Mouse (Mus musculus): ENCODE measurements around the gene Zwilch.
"Not testable (repeated sequence)": the region's sequence is repeated elsewhere in the genome, so short reads cannot be mapped to it uniquely, and the experiment has no call there.

The Zwilch gene

DNA sequence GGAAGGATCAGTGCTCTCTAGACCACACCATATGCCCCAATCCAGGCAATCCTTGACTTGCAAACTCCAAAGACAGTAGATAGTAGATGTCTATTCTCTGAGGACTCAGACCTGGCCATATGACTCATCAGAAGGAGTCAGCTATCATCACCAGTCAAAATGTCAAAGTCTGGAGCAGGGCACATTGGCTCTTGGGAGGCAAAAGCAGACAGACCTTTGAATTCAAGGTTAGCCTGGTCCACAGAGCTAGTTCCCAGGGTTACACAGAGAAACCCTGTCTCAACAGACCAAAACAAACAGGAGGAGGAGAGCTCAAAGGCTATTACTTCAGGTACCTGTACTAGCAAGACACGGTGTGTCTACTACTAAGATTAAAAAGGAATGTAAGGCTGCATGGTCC lies 21.0 kb upstream of the Zwilch start:
- in situ Hi-C loops (cut with MboI; ENCODE audit: low pct_unique_long_range_greater_than_20kb in 1 of 2, low sequenced_read_pairs in 2 of 2, unreplicated experiment in 1 of 2) = no loop called here

DNA sequence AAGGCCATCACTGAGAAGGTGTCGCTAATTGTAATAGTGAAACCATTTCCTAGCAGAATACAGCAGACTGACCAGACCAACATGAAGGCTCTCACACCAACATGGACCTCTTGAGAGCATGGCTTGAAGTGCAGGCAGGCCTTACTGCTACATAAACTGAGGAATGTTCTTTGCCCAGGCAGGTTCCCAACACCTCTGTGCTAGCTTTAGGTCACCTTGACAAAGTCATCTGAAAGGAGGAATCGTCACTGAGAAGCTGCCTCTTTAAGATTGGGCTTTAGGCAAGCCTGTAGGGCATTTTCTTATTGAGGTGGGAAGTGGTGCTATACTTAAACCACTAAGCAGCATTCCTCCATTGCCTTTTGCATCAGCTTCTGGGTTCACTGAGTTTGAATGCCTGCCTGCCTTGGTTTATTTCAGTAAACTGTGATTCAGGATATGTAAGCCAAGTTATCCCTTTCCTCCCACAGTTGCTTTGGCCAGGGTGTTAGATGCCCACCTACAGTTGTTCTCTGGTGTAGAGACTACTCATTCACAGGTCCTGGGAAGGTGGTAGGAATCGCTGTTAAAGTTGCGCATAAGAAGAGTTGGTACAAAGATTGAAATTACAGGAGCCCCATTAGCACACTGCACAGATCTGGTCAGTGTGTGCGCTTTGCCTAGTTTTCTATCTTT lies 11.4 kb upstream of the Zwilch start:
- in situ Hi-C loops (cut with MboI; ENCODE audit: low pct_unique_long_range_greater_than_20kb in 1 of 2, low sequenced_read_pairs in 2 of 2, unreplicated experiment in 1 of 2) = no loop called here

GRCm38 (mm10) chr9:64183295-64183694 lies 10.4 kb upstream of the Zwilch start:
- in situ Hi-C loops (cut with MboI; ENCODE audit: low pct_unique_long_range_greater_than_20kb in 1 of 2, low sequenced_read_pairs in 2 of 2, unreplicated experiment in 1 of 2) = not testable (repeated sequence)

GRCm38 (mm10) chr9:64178974-64179646 lies 6.2 kb upstream of the Zwilch start, which contains the start of gene Snapc5:
Snapc5 (plus strand) TSS chr9:64179274.
- in situ Hi-C loops (cut with MboI; ENCODE audit: low pct_unique_long_range_greater_than_20kb in 1 of 2, low sequenced_read_pairs in 2 of 2, unreplicated experiment in 1 of 2) = no loop called here

DNA sequence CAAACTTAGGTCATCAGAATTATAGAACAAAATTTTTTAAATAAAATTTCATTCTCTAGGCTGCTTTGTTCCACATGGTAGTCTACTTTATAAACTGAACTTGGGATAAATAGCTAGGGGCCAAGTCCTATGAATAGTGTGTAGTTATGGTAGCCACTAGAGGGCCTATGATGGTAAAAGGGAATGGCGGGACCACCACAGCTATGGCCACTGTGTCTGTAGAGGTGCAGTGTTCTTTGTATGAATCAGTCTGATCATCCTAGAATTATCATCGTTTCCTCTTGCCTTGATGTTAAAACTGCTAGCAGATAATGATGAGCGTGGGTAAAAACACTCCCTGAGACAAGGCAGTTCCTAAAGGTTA lies 5.7 kb upstream of the Zwilch start:
- in situ Hi-C loops (cut with MboI; ENCODE audit: low pct_unique_long_range_greater_than_20kb in 1 of 2, low sequenced_read_pairs in 2 of 2, unreplicated experiment in 1 of 2) = no loop called here

DNA sequence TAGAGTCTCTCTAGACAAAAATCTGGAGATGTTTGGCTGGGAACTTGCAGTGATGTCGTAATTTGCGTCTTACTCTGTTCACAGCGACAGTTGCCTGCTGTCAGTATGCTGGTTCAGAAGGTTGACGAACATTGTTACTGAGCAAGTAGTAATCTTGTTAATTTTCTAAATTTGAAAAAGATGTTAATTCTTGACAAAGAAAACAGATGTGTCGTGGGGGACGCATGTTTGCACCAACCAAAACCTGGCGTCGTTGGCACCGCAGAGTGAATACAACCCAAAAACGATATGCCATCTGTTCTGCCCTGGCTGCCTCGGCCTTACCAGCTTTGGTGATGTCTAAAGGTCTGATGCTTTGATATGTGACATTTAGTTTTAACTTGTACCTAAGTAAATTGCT lies 2.5 kb upstream of the Zwilch start:
- in situ Hi-C loops (cut with MboI; ENCODE audit: low pct_unique_long_range_greater_than_20kb in 1 of 2, low sequenced_read_pairs in 2 of 2, unreplicated experiment in 1 of 2) = no loop called here

GRCm38 (mm10) chr9:64174766-64175165 lies 1.9 kb upstream of the Zwilch start:
- in situ Hi-C loops (cut with MboI; ENCODE audit: low pct_unique_long_range_greater_than_20kb in 1 of 2, low sequenced_read_pairs in 2 of 2, unreplicated experiment in 1 of 2) = loop anchor here in 1 of 2 experiments (5.0 kb wide), 1 partner anchor 108 kb away; the partner anchor contains the start of gene Tipin

DNA sequence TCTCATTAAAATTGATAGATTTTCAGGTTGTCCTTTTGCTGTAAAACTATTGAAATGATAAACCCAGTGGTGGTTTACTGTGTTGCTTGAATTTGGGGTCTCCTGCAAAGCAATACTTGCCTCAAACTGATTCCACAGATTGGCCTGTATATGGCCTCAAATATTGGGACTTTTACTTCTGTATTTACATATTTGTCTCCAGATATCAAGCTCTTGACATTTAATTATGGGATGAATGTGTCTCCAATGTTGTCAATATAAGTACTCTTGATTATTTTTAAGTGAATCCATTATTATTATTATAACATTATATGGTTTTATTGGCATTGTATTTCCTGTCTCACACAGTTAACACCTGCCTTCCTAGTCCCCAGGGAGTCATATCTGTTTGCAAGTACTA lies 1.4 kb upstream of the Zwilch start:
- in situ Hi-C loops (cut with MboI; ENCODE audit: low pct_unique_long_range_greater_than_20kb in 1 of 2, low sequenced_read_pairs in 2 of 2, unreplicated experiment in 1 of 2) = loop anchor here in 1 of 2 experiments (5.0 kb wide), 1 partner anchor 108 kb away; the partner anchor contains the start of gene Tipin

GRCm38 (mm10) chr9:64173666-64174220 lies 839 bp upstream of the Zwilch start:
- in situ Hi-C loops (cut with MboI; ENCODE audit: low pct_unique_long_range_greater_than_20kb in 1 of 2, low sequenced_read_pairs in 2 of 2, unreplicated experiment in 1 of 2) = loop anchor here in 1 of 2 experiments (5.0 kb wide), 1 partner anchor 109 kb away; the partner anchor contains the start of gene Tipin

GRCm38 (mm10) chr9:64172145-64172815 lies 624 bp downstream of the Zwilch start:
- in situ Hi-C loops (cut with MboI; ENCODE audit: low pct_unique_long_range_greater_than_20kb in 1 of 2, low sequenced_read_pairs in 2 of 2, unreplicated experiment in 1 of 2) = loop anchor here in 1 of 2 experiments (5.0 kb wide), 1 partner anchor 110 kb away; the partner anchor contains the start of gene Tipin

- in situ Hi-C loops (cut with MboI; ENCODE audit: low pct_unique_long_range_greater_than_20kb in 1 of 2, low sequenced_read_pairs in 2 of 2, unreplicated experiment in 1 of 2) = loop anchor here in 1 of 2 experiments (5.0 kb wide), 1 partner anchor 112 kb away; the partner anchor contains the start of gene Tipin
These were observed 2.9 kb downstream of the Zwilch start for GRCm38 (mm10) chr9:64169967-64170366.

DNA sequence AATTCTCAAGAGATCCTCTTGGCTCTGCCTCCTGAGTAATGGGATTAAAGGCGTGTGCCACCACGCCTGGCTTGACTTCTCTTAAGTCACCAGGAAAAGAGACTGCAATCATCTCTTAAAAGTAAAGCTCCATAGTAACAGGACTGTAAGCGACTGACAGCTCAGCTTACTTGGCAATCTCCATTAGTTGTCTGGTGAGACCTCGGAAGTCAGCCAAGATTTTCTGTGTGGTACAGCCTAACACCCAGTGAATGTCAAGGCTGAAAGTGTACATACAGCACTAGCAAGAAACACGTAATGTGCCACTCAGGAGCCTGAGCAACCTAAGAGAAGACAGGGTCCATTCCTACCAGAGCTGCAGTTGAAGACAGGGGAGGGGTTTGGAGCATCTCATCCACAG lies 12.4 kb downstream of the Zwilch start:
- in situ Hi-C loops (cut with MboI; ENCODE audit: low pct_unique_long_range_greater_than_20kb in 1 of 2, low sequenced_read_pairs in 2 of 2, unreplicated experiment in 1 of 2) = loop anchor here in 1 of 2 experiments (5.0 kb wide), 1 partner anchor 127 kb away; no protein-coding TSS in a partner anchor

DNA sequence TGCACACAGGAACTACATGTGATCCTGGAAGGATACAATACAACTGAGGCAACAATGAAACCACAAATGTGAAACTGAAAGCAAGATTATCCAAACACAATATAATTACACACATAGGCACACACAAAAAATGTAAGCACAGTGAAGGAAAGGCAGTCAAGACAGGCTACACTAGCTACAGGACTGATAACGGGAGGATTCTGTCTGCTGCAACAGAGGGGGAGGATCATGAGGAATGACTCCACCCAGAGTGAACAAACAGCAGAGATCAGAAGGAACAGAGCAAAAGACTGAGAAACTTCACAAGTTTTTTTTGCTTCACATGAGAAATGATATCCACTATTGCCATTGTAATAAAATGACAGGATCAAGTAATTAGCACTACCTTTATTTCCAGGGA lies 16.3 kb downstream of the Zwilch start:
- in situ Hi-C loops (cut with MboI; ENCODE audit: low pct_unique_long_range_greater_than_20kb in 1 of 2, low sequenced_read_pairs in 2 of 2, unreplicated experiment in 1 of 2) = loop anchor here in 1 of 2 experiments (10.0 kb wide), 1 partner anchor 148 kb away; no protein-coding TSS in a partner anchor

- in situ Hi-C loops (cut with MboI; ENCODE audit: low pct_unique_long_range_greater_than_20kb in 1 of 2, low sequenced_read_pairs in 2 of 2, unreplicated experiment in 1 of 2) = no loop called here
These were observed 33.0 kb downstream of the Zwilch start for GRCm38 (mm10) chr9:64139879-64140278.

- in situ Hi-C loops (cut with MboI; ENCODE audit: low pct_unique_long_range_greater_than_20kb in 1 of 2, low sequenced_read_pairs in 2 of 2, unreplicated experiment in 1 of 2) = not testable (repeated sequence)
These were observed 34.0 kb downstream of the Zwilch start for GRCm38 (mm10) chr9:64138896-64139295.

GRCm38 (mm10) chr9:64131623-64132022 lies 41.3 kb downstream of the Zwilch start:
- in situ Hi-C loops (cut with MboI; ENCODE audit: low pct_unique_long_range_greater_than_20kb in 1 of 2, low sequenced_read_pairs in 2 of 2, unreplicated experiment in 1 of 2) = no loop called here

- in situ Hi-C loops (cut with MboI; ENCODE audit: low pct_unique_long_range_greater_than_20kb in 1 of 2, low sequenced_read_pairs in 2 of 2, unreplicated experiment in 1 of 2) = no loop called here
These were observed 46.8 kb downstream of the Zwilch start for GRCm38 (mm10) chr9:64126121-64126520.

- in situ Hi-C loops (cut with MboI; ENCODE audit: low pct_unique_long_range_greater_than_20kb in 1 of 2, low sequenced_read_pairs in 2 of 2, unreplicated experiment in 1 of 2) = no loop called here
These were observed 47.6 kb downstream of the Zwilch start for GRCm38 (mm10) chr9:64125307-64125706.

- in situ Hi-C loops (cut with MboI; ENCODE audit: low pct_unique_long_range_greater_than_20kb in 1 of 2, low sequenced_read_pairs in 2 of 2, unreplicated experiment in 1 of 2) = loop anchor here in 1 of 2 experiments (5.0 kb wide), 1 partner anchor 152 kb away; no protein-coding TSS in a partner anchor
These were observed 48.1 kb downstream of the Zwilch start for GRCm38 (mm10) chr9:64124846-64125245.

Data from mouse embryonic stem cell (cell line).